Mouse (Mus musculus) embryonic facial prominence, embryonic 10.5 days (tissue): Measurements from ENCODE around the gene Arhgap20. TPM values are rescaled to one million over a fixed set of nuclear protein-coding genes. Genes with fewer than 3 reads are reported as not detected.

Source experiments
- DNase-seq: peaks from one replicate; pipeline ENCODE4 v3.0.0-alpha.2; 2017; ENCODE audit warnings: low spot score
- H3K27ac ChIP-seq: fragments of 300-500 bp; sonication (generic); replicated peaks from 2 replicates; pipeline ENCODE4 v1.5.1; 2016; ENCODE audit warnings: mild to moderate bottlenecking
- H3K27me3 ChIP-seq: fragments of 300-500 bp; sonication (generic); replicated peaks from 2 replicates; pipeline ENCODE4 v1.6.1; 2016; ENCODE audit warnings: low read depth, mild to moderate bottlenecking; ENCODE audit not compliant: poor library complexity, severe bottlenecking
- H3K36me3 ChIP-seq: fragments of 300-500 bp; sonication (generic); replicated peaks from 2 replicates; pipeline ENCODE4 v1.6.1; 2016; ENCODE audit warnings: mild to moderate bottlenecking, moderate library complexity
- H3K4me1 ChIP-seq: fragments of 300-500 bp; sonication (generic); 2 replicates; pipeline ENCODE4 v1.6.1; 2016
- H3K4me3 ChIP-seq: fragments of 300-500 bp; sonication (generic); 2 replicates; pipeline ENCODE4 v1.5.1; 2016; ENCODE audit warnings: mild to moderate bottlenecking, moderate library complexity
- H3K9me3 ChIP-seq: fragments of 300-500 bp; sonication (generic); 2 replicates; pipeline ENCODE4 v1.6.1; 2016; ENCODE audit warnings: mild to moderate bottlenecking
- WGBS: fragments of 180-500 bp; shearing (Covaris S2); methylation state at CpG from one replicate; pipeline ENCODE4 v1.1.7; 2016; 5-methylcytosine and 5-hydroxymethylcytosine counted together
- polyA plus RNA-seq: library from polyadenylated mRNA; unstranded; fragments of >200 nt; fragmentation: Nextera tagmentation; extraction: Ambion mirVana; gene quantifications from 2 replicates; pipeline ENCODE4 v1.2.1, GENCODE M21; 2016

The Arhgap20 gene
- polyA plus RNA-seq, 1 experiment from 2014 or later = 1.5 TPM

DNA sequence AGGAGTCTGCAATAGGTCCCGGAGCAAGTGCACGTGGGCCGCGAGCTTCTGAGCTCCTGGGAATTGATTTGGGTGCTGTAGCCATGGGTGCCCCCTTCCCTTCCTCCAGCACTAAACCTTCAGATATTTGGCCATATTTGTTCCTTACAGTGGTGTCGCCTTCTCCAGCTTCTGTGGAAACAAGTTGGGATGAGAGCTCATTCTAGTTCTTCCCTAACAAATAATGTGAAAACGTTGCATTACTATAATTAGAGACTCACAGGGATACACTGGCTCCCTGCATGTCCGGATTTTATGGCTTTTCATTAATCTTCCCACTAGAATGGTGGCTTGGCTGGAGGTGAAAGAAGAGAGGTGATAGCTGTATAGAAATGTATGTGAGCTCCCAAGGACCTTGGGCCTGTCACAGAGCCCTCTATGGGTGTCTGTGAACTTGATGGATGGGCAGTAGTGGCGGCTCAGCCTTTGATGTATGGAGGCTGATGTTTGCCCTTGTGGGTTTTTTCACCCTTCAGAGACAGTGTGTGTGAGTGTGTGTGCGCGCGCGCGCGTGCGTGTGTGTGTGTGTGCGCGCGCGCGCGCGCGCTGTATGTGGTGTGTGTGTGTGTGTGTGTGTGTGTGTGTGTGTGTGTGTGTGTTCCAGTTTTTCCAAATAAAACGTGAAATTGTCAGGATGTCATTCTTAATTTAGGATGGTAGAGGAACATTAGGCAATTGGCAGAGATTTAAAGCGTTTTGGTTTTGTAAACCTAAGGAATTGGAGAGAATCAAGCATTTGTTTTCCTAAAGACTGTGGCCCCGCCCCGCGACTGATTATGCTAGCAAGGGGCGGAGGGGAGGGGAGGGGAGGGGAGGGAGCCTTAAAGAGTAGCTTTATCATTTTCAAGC is 1.3 kb downstream of the Arhgap20 start:
- H3K4me3 ChIP-seq = peak overlapping the region; percentile 80
- H3K27ac ChIP-seq = no peak overlapping the region
- peaks cover 70% of the 10 kb centered on the region for H3K27me3 ChIP-seq
- no peaks in the 10 kb centered on the region for H3K36me3 ChIP-seq
- DNase-seq = peak; percentile 42
- peaks cover 24% of the 10 kb centered on the region for H3K4me1 ChIP-seq
- H3K9me3 ChIP-seq = no peaks in the 10 kb centered on the region
- WGBS = under 1% methylated on average over 29 of the region's 29 CpGs

DNA sequence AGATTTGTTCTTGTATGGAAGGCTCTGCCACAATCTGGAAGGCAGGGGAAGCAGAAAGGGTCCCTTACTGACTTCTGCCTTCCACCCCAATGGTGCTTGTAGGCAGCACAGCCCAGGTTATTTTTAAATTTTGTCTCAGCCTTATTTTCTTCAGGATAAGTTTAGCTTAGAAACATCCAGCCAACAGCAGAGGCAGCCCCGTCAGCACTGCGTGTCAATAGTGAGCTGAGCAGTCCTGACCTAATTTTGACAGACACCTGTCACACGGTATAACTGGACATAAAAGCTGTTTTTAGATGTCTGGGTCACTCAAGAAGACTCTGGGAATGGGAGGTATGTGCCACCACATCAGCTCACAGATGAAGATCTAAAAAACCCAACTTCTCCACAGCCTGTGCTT is 9.1 kb downstream of the Arhgap20 start:
- 82% methylated on average over 3 of the region's 3 CpGs for WGBS
- H3K4me3 ChIP-seq = no peak overlapping the region
- DNase-seq = no peak
- no peaks in the 10 kb centered on the region for H3K4me1 ChIP-seq
- H3K27ac ChIP-seq = no peak overlapping the region
- peaks cover 3% of the 10 kb centered on the region; the same call in 1 of the 2 replicates for H3K27me3 ChIP-seq
- no peaks in the 10 kb centered on the region for H3K36me3 ChIP-seq
- H3K9me3 ChIP-seq = no peaks in the 10 kb centered on the region

DNA sequence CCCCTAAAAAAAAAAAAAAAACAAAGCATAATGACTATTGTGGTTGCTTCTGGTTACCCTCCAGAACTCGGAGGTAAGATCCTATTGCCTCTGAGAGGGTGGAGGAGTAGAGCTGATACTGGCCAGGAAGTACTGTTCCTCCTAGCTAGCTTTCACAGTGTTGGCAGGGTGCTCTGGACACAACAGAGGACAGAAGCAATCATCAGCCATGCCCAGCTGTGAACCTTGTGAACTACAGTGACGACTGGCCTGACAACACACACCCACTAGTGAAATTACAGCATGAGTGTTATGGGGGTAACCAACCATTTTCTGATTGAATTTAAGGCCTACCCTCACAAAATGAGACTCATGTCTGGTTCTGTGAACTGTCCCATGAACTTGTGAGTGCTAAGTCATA is 11.3 kb downstream of the Arhgap20 start:
- no peaks in the 10 kb centered on the region for H3K4me1 ChIP-seq
- H3K4me3 ChIP-seq = no peak overlapping the region
- H3K27me3 ChIP-seq = peaks cover 3% of the 10 kb centered on the region; the same call in 1 of the 2 replicates
- WGBS = 78% methylated on average over 2 of the region's 2 CpGs
- DNase-seq = no peak
- H3K36me3 ChIP-seq = no peaks in the 10 kb centered on the region
- H3K9me3 ChIP-seq = no peaks in the 10 kb centered on the region
- H3K27ac ChIP-seq = no peak overlapping the region

DNA sequence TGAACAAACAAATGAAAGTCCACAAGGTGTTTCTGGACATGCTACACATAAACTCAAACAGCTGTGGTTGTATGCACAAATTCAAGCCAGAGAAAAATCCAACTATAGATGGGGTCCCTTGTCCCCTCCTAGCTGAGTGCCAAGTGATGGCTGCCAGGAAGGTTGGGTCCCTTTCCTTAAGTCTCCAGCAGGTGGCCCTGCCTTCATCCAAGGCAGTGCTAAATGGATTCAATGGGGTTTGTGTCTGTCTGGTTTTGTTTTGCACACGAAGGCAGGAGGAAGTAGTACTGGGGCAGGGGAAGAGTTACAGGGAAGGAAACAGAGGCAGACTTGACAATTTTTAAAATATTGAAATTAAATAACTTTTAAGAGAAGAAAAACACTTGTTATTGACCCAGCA is 12.0 kb downstream of the Arhgap20 start:
- H3K4me1 ChIP-seq = no peaks in the 10 kb centered on the region
- peaks cover 3% of the 10 kb centered on the region; the same call in 1 of the 2 replicates for H3K27me3 ChIP-seq
- H3K9me3 ChIP-seq = no peaks in the 10 kb centered on the region
- H3K4me3 ChIP-seq = no peak overlapping the region
- no peaks in the 10 kb centered on the region for H3K36me3 ChIP-seq
- DNase-seq = peak; percentile 37
- no peak overlapping the region for H3K27ac ChIP-seq
- WGBS = 6% methylated on average over 1 of the region's 1 CpGs

GRCm38 (mm10) chr9:51779232-51779631 is 14.1 kb downstream of the Arhgap20 start:
- Histone ChIP-seq H3K27ac (no peak overlapping the region), H3K4me1 (no peaks in the 10 kb centered on the region), H3K36me3 (no peaks in the 10 kb centered on the region), H3K9me3 (no peaks in the 10 kb centered on the region), H3K27me3 (0 out of 2 replicates have a peak, but pooled peaks cover 3% of the 10 kb centered on the region), H3K4me3 (no peak overlapping the region)
- no peak for DNase-seq
- WGBS = 89% methylated on average over 5 of the region's 5 CpGs

DNA sequence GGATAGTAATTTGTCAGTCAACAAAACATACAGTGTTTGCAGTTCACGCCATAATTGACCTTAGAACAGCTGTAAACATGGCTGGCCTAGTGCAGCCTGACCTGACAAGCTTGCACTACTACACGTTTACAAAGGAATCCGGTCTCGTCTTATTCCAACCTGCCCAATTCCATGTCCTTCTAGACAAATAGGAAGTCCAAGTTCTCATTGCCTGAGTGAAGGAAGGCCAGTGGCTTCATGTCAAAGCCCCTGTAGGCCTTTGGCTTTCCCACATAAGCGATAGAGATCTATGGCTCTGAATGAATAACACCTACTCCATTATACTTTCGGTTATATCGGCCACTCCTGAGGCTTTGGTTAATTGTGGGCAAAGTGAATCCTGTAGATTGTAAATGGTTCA is 16.0 kb downstream of the Arhgap20 start:
- Histone ChIP-seq H3K27me3 (0 out of 2 replicates have a peak, but pooled peaks cover 3% of the 10 kb centered on the region), H3K4me1 (no peaks in the 10 kb centered on the region), H3K9me3 (no peaks in the 10 kb centered on the region), H3K4me3 (no peak overlapping the region), H3K27ac (no peak overlapping the region), H3K36me3 (no peaks in the 10 kb centered on the region)
- WGBS = 90% methylated on average over 7 of the region's 7 CpGs
- no peak for DNase-seq

DNA sequence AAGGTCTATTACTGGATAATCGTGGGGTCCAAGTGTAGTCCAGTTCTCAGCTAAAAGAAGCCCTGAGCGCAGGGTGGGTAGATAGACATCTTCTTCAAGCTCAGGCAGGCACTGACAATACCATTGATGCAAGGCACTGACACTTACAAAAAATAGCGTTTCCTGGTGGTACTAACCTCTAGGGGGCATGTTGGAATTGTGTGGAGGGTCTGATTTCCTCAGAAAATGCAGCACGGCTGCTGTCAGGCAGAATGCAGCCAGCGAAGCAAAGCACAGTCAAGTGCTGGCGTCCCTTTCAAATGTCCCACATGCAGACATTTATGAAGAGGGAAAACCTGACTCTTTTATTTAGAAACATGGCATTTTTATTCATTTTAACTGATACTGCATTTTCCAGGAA is 22.2 kb downstream of the Arhgap20 start:
- Histone ChIP-seq H3K27ac (no peak overlapping the region), H3K4me3 (no peak overlapping the region), H3K9me3 (no peaks in the 10 kb centered on the region), H3K27me3 (no peaks in the 10 kb centered on the region), H3K4me1 (0 out of 2 replicates have a peak, but pooled peaks cover 5% of the 10 kb centered on the region), H3K36me3 (no peaks in the 10 kb centered on the region)
- DNase-seq = no peak
- WGBS = 47% methylated on average over 6 of the region's 6 CpGs

GRCm38 (mm10) chr9:51788466-51788865 is 23.3 kb downstream of the Arhgap20 start:
- 76% methylated on average over 1 of the region's 1 CpGs for WGBS
- H3K4me3 ChIP-seq = no peak overlapping the region
- H3K9me3 ChIP-seq = no peaks in the 10 kb centered on the region
- H3K27me3 ChIP-seq = no peaks in the 10 kb centered on the region
- no peak for DNase-seq
- no peak overlapping the region for H3K27ac ChIP-seq
- no peaks in the 10 kb centered on the region for H3K36me3 ChIP-seq
- H3K4me1 ChIP-seq = 0 out of 2 replicates have a peak, but pooled peaks cover 5% of the 10 kb centered on the region

GRCm38 (mm10) chr9:51795206-51795605 is 30.1 kb downstream of the Arhgap20 start:
- 80% methylated on average over 6 of the region's 6 CpGs for WGBS
- Histone ChIP-seq H3K27ac (no peak overlapping the region), H3K4me3 (no peak overlapping the region), H3K36me3 (no peaks in the 10 kb centered on the region), H3K27me3 (no peaks in the 10 kb centered on the region), H3K4me1 (no peaks in the 10 kb centered on the region), H3K9me3 (no peaks in the 10 kb centered on the region)
- no peak for DNase-seq

DNA sequence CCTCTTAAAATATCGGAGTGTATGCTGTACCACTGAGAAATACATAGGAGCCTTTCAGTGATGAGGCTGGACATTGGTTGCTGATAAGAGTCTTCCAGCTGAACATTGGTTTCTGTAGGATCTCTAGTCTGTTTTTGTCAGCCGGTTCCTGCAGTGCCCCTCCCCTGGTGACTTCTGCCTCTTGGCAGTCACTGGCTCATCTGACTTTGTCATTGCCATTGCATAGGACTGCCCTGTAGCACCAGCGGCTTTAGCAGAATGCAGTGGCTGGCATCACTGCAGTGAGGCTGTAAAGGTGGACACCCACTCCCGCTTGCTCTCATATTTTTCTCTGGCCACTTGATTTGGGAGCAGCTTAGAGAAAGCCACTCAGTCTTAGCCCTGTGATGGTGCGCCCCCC is 33.1 kb downstream of the Arhgap20 start:
- Histone ChIP-seq H3K4me1 (no peaks in the 10 kb centered on the region), H3K4me3 (no peak overlapping the region), H3K27me3 (no peaks in the 10 kb centered on the region), H3K36me3 (no peaks in the 10 kb centered on the region), H3K9me3 (no peaks in the 10 kb centered on the region), H3K27ac (no peak overlapping the region)
- 92% methylated on average over 5 of the region's 5 CpGs for WGBS
- no peak for DNase-seq

- Histone ChIP-seq H3K4me3 (no peak overlapping the region), H3K4me1 (no peaks in the 10 kb centered on the region), H3K27me3 (no peaks in the 10 kb centered on the region), H3K27ac (no peak overlapping the region), H3K36me3 (no peaks in the 10 kb centered on the region), H3K9me3 (no peaks in the 10 kb centered on the region)
- WGBS = 91% methylated on average over 9 of the region's 9 CpGs
- no peak for DNase-seq
Measured at GRCm38 (mm10) chr9:51799156-51799555, 34.0 kb downstream of the Arhgap20 start.

DNA sequence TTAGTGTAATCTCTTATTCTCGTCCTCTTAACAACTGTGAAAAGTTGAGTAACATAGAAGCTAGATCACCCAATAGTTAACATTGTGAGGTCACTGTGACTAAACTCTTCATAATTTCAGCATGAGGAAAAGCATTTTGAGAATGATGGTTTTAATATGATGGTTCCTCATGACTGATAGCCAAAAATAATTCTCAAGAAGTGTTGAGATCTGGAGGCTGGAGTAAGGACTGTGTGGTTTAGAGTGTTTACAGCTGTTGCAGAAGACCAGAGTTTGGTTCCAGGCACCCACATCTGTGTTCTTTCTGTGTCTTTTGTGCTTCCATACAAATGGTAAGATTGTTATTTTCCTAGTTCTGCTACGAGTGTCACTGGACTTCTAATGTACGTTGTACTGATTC is 42.1 kb downstream of the Arhgap20 start:
- 84% methylated on average over 3 of the region's 3 CpGs for WGBS
- H3K9me3 ChIP-seq = no peaks in the 10 kb centered on the region
- H3K27me3 ChIP-seq = no peaks in the 10 kb centered on the region
- no peaks in the 10 kb centered on the region for H3K36me3 ChIP-seq
- no peak for DNase-seq
- H3K27ac ChIP-seq = no peak overlapping the region
- H3K4me1 ChIP-seq = no peaks in the 10 kb centered on the region
- H3K4me3 ChIP-seq = no peak overlapping the region

DNA sequence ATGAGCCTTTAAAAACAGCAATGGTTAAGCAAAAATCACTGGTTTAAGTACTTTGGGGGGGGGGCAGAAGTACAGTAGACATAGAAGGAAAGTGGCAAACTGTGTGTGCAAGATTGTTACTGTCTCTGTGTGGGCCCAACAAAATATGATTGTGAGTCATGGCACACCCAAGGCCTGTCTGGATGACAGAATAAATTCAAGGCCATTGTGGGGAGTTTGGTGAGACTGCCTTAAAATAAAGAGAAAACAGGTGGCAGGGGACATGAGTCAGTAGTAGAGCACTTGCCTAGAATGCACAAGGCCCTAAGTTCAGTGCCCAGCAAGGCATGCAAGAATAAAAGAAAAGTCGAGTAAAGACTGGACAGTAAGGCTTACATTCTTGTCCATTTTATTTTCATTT is 47.8 kb downstream of the Arhgap20 start:
- no peak overlapping the region for H3K27ac ChIP-seq
- H3K4me3 ChIP-seq = no peak overlapping the region
- H3K36me3 ChIP-seq = no peaks in the 10 kb centered on the region
- H3K4me1 ChIP-seq = no peaks in the 10 kb centered on the region
- WGBS = 90% methylated on average over 1 of the region's 1 CpGs
- DNase-seq = no peak
- H3K9me3 ChIP-seq = no peaks in the 10 kb centered on the region
- no peaks in the 10 kb centered on the region for H3K27me3 ChIP-seq
